Comparison of ENCODE assay signal across 14 mouse cellular contexts in genomic region chr2:112259241-112259962, GRCm38 (mm10). TPM values are rescaled to one million over a fixed set of nuclear protein-coding genes. Genes with fewer than 3 reads are reported as not detected.
DNase-seq lines count a peak whose midpoint lies in the region; ATAC-seq and TF ChIP-seq lines count a peak whose summit lies in the region.
"Had no signal": no experiment of that assay in that cellular context is flagged by ENCODE, and none has a peak within 500 bp of the region (broad histone marks: within the 10 kb centered on the region; RNA-seq: fewer than 3 reads in every experiment).

Gene Nutm1, minus strand, starts transcription at chr2:112259291.

- no peak for TF ChIP-seq POLR2A in kidney, adult 2 months (IDR thresholded peaks at IDR 0.05; ENCODE audit: low read depth, low read length)

- no peaks in the 10 kb centered on the region for H3K36me3 ChIP-seq in kidney, adult 2 months (ENCODE audit: control insufficient read depth, insufficient read depth, low read length)
- peaks cover 4% of the 10 kb centered on the region; the same call in 1 of the 2 replicates for H3K36me3 ChIP-seq in limb, embryonic 10.5 days
- H3K36me3 ChIP-seq: lung, embryonic 15.5 days had no signal

- TF ChIP-seq CTCF in kidney, adult 2 months (conservative IDR thresholded peaks at IDR 0.05; ENCODE audit: insufficient read depth, insufficient read length, low read depth, low read length), result peak; percentile 54

- H3K9me3 ChIP-seq in limb, embryonic 10.5 days (replicated peaks), result no peaks in the 10 kb centered on the region
- H3K9me3 ChIP-seq: lung, embryonic 15.5 days had no signal

- H3K27ac ChIP-seq in kidney, adult 2 months (ENCODE audit: insufficient read depth, low read depth, low read length), result no peak within 1 kb of the TSS
- H3K27ac ChIP-seq in limb, embryonic 10.5 days, result no peak within 1 kb of the TSS
- H3K27ac ChIP-seq: lung, embryonic 15.5 days had no signal

- 67% methylated on average over 10 of the region's 10 CpGs for WGBS in kidney, adult 2 months
- 81% methylated on average over 10 of the region's 10 CpGs for WGBS in limb, embryonic 10.5 days

- H3K4me3 ChIP-seq in kidney, adult 2 months (ENCODE audit: insufficient read depth, low read depth, low read length), result no peak within 1 kb of the TSS
- H3K4me3 ChIP-seq in limb, embryonic 10.5 days, result no peak within 1 kb of the TSS
- H3K4me3 ChIP-seq: lung, embryonic 15.5 days had no signal

- no peak for DNase-seq in kidney, adult 2 months
- DNase-seq in kidney, adult 8-10 months, result no peak
- peak; percentile 49 for DNase-seq in urinary bladder, postnatal 14 days (ENCODE audit: low spot score)
- DNase-seq in urinary bladder, postnatal 25 days (ENCODE audit: low spot score), result no peak
- peak; percentile 38 for DNase-seq in gastrocnemius, postnatal 14 days
- no peak for DNase-seq in right cerebral cortex, postnatal 10 days (ENCODE audit: low spot score in 2 of 2)
- no peak for DNase-seq in limb, embryonic 10.5 days (ENCODE audit: low spot score)
- DNase-seq: heart, postnatal 10 days; kidney, adult 18-20 months; right cerebral cortex, adult 18-20 months had no signal

- intact Hi-C loops in gastrocnemius, postnatal 14 days (cut with DNase I; ENCODE audit: low total_unique reads), result no loop called here

- peaks cover 3% of the 10 kb centered on the region; the same call in 1 of the 2 replicates for H3K4me1 ChIP-seq in kidney, adult 2 months (ENCODE audit: control insufficient read depth, insufficient read depth, low read length)
- peaks cover 7% of the 10 kb centered on the region for H3K4me1 ChIP-seq in limb, embryonic 10.5 days

- no peak for ATAC-seq in erythroid progenitor cell, adult 5-6 weeks (replicated peaks; ENCODE audit: low FRiP score, poor library complexity, severe bottlenecking)

- H3K27me3 ChIP-seq in kidney, adult 2 months (replicated peaks; ENCODE audit: control insufficient read depth, insufficient read depth, low read length), result no peaks in the 10 kb centered on the region
- no peaks in the 10 kb centered on the region for H3K27me3 ChIP-seq in limb, embryonic 10.5 days (ENCODE audit: low read depth, poor library complexity, severe bottlenecking)
- H3K27me3 ChIP-seq: lung, embryonic 15.5 days had no signal

RNA-seq across cellular contexts. Expression of gene Nutm1, which starts in this region (rescaled TPM):
- 0.02 TPM in 1 of 2 replicates, not detected in the other for polyA plus RNA-seq in kidney, adult 2 months (2012; rRNA removed)
- total RNA-seq in gastrocnemius, postnatal 14 days (2021), result not detected
- not detected in 2 replicates for total RNA-seq in erythroid progenitor cell, adult 5-6 weeks (2015; ENCODE audit: low replicate concordance)
- not detected in 2 replicates for total RNA-seq in erythroid progenitor cell, adult 5-6 weeks (2017; ENCODE audit: low replicate concordance)
- 0.04 and 0.10 TPM in 2 replicates for polyA plus RNA-seq in limb, embryonic 10.5 days (2016; fragmentation: Nextera tagmentation; extraction: Ambion mirVana)
- total RNA-seq: heart, postnatal 10 days; left cerebral cortex, adult 18-20 months had no signal
- polyA plus RNA-seq: brain, embryonic 14.5 days; lung, embryonic 15.5 days had no signal

Comparison
In these comparisons a context has a peak if more than half of its experiments do, and no peak if none do; other contexts are left out.
1. Peak in DNase-seq in gastrocnemius, postnatal 14 days; RNA of the gene not detected or under 1 TPM.